Mouse (Mus musculus): ENCODE data around the gene Rfc4.
A peak's percentile ranks its signal among the peaks of the same experiment; 100 is the strongest.

The Rfc4 gene

GRCm38 (mm10) chr16:23132336-23132735 is 4.8 kb upstream of the Rfc4 start:
- no peak for DNase-seq

- no peak for DNase-seq
Measured at GRCm38 (mm10) chr16:23130303-23130702, 2.8 kb upstream of the Rfc4 start.

- no peak for DNase-seq
Measured at GRCm38 (mm10) chr16:23127311-23127672, 245 bp downstream of the Rfc4 start.

GRCm38 (mm10) chr16:23124398-23124797 is 3.1 kb downstream of the Rfc4 start:
- DNase-seq: no peak

GRCm38 (mm10) chr16:23123104-23123503 is 4.4 kb downstream of the Rfc4 start:
- DNase-seq: no peak

- no peak for DNase-seq
Measured at GRCm38 (mm10) chr16:23122446-23122845, 5.1 kb downstream of the Rfc4 start.

- no peak for DNase-seq
Measured at GRCm38 (mm10) chr16:23117173-23117572, 10.4 kb downstream of the Rfc4 start.

GRCm38 (mm10) chr16:23115486-23115885 is 12.1 kb downstream of the Rfc4 start:
- no peak for DNase-seq

GRCm38 (mm10) chr16:23114339-23115171 is 13.0 kb downstream of the Rfc4 start:
- no peak for DNase-seq

- no peak for DNase-seq
Measured at GRCm38 (mm10) chr16:23113903-23114302, 13.6 kb downstream of the Rfc4 start.

- DNase-seq: no peak
Measured at GRCm38 (mm10) chr16:23112861-23113435, 14.6 kb downstream of the Rfc4 start.

- no peak for DNase-seq
Measured at GRCm38 (mm10) chr16:23112348-23112747, 15.2 kb downstream of the Rfc4 start.

- DNase-seq: no peak
Measured at GRCm38 (mm10) chr16:23109350-23110280, 17.9 kb downstream of the Rfc4 start.

- no peak for DNase-seq
Measured at GRCm38 (mm10) chr16:23108943-23109342, 18.6 kb downstream of the Rfc4 start.

GRCm38 (mm10) chr16:23107946-23108759 is 19.4 kb downstream of the Rfc4 start:
- DNase-seq: peak; percentile 83 to 93

GRCm38 (mm10) chr16:23107231-23107942 is 20.1 kb downstream of the Rfc4 start, which contains the start of gene Eif4a2:
Gene Eif4a2 (plus strand): TSS chr16:23107444.
- DNase-seq: peak; percentile 89 to 97

GRCm38 (mm10) chr16:23106121-23106520 is 21.4 kb downstream of the Rfc4 start:
- DNase-seq: no peak

GRCm38 (mm10) chr16:23103841-23104240 is 23.7 kb downstream of the Rfc4 start:
- DNase-seq: no peak

- DNase-seq: peak; percentile 44 to 57
Measured at GRCm38 (mm10) chr16:23103038-23103745, 24.3 kb downstream of the Rfc4 start.

- peak in 1 of 2 experiments; percentile 8 for DNase-seq
Measured at GRCm38 (mm10) chr16:23102340-23103037, 25.0 kb downstream of the Rfc4 start.

All from kidney, postnatal 25 days (tissue).